Mouse (Mus musculus) hematopoietic multipotent progenitor cell, adult 10-12 weeks (in vitro differentiated cells): ENCODE data around the gene Cdca8. TPM values are rescaled to one million over a fixed set of nuclear protein-coding genes. Genes with fewer than 3 reads are reported as not detected.

Experiments used
- polyA plus RNA-seq: library from polyadenylated mRNA; stranded (reverse); fragments of >175 nt; gene quantifications from 2 replicates; pipeline ENCODE4 v1.2.3, GENCODE M21; 2012; ENCODE audit warnings: low replicate concordance

Cdca8 gene
- 17.1 and 23.0 TPM in 2 replicates for polyA plus RNA-seq

DNA sequence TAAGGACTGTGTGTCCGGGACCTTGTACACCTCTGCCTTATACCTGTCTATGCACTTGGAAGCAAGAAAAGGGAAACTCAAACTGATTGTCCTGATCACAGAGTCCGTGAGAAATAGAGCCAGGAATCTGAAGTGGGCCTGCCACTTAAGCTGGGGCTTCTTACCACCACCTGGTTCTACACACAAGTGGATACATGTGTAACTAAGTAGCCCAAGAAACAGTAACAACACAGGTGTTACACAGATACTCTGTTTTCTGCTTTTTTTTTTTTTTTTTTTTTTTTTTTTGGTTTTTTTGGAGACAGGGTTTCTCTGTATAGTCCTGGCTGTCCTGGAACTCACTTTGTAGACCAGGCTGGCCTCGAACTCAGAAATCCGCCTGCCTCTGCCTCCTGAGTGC, at the start of gene Cdca8:
Gene Cdca8 (minus strand): TSS at position 101 of the 400 bp plus-strand sequence.

GRCm38 (mm10) chr4:124985671-124986602, 46.8 kb upstream of the Cdca8 start, which contains the start of gene Rspo1:
Rspo1 (plus strand) TSS chr4:124986430.

GRCm38 (mm10) chr4:124936613-124937471, 2.3 kb downstream of the Cdca8 start, which contains the start of gene 9930104L06Rik:
9930104L06Rik (plus strand) TSS chr4:124937048.

GRCm38 (mm10) chr4:124880599-124880998, 58.5 kb downstream of the Cdca8 start, which contains the start of gene Epha10:
Epha10 (plus strand) TSS chr4:124880899.

Other genes starting within 250 kb of the Cdca8 start
- 1.2 and 7.8 TPM in 2 replicates for gene Utp11, start 245.7 kb downstream of the Cdca8 start, polyA plus RNA-seq
- 17.6 and 33.3 TPM in 2 replicates for gene Fhl3, start 238.6 kb downstream of the Cdca8 start, polyA plus RNA-seq
- 20.3 and 20.4 TPM in 2 replicates for gene Sf3a3, start 224.5 kb downstream of the Cdca8 start, polyA plus RNA-seq
- 17.0 and 19.0 TPM in 2 replicates for gene Inpp5b, start 197.5 kb downstream of the Cdca8 start, polyA plus RNA-seq
- gene Mtf1, start 137.2 kb downstream of the Cdca8 start, polyA plus RNA-seq: 9.3 and 10.7 TPM in 2 replicates
- 9.8 and 17.4 TPM in 2 replicates for gene Yrdc, start 88.6 kb downstream of the Cdca8 start, polyA plus RNA-seq
- gene 1110065P20Rik, start 88.1 kb downstream of the Cdca8 start, polyA plus RNA-seq: 9.1 and 20.3 TPM in 2 replicates
- 0.52 and 1.3 TPM in 2 replicates for gene Maneal, start 77.1 kb downstream of the Cdca8 start, polyA plus RNA-seq
- not detected in 2 replicates for gene Epha10, start 58.4 kb downstream of the Cdca8 start, polyA plus RNA-seq
- gene 9930104L06Rik, start 2.3 kb downstream of the Cdca8 start, polyA plus RNA-seq: 2.3 and 7.6 TPM in 2 replicates
- 0.97 and 8.7 TPM in 2 replicates for gene Rspo1, start 47.1 kb upstream of the Cdca8 start, polyA plus RNA-seq
- gene Gnl2, start 77.3 kb upstream of the Cdca8 start, polyA plus RNA-seq: 11.4 and 25.1 TPM in 2 replicates
- not detected in 2 replicates for gene Dnali1, start 126.4 kb upstream of the Cdca8 start, polyA plus RNA-seq
- 18.6 and 30.8 TPM in 2 replicates for gene Snip1, start 127.4 kb upstream of the Cdca8 start, polyA plus RNA-seq
- gene Meaf6, start 145.8 kb upstream of the Cdca8 start, polyA plus RNA-seq: 16.5 and 62.0 TPM in 2 replicates
- gene Zc3h12a, start 188.5 kb upstream of the Cdca8 start, polyA plus RNA-seq: 46.0 and 88.8 TPM in 2 replicates